Mouse (Mus musculus) intestine, embryonic 14.5 days (tissue): Measurements from ENCODE around the gene Fdxacb1. TPM values are rescaled to one million over a fixed set of nuclear protein-coding genes. Genes with fewer than 3 reads are reported as not detected.

Experiments used
- ATAC-seq: fragments of 200-750 bp; cut with Nextera tagmentation; replicated peaks from 2 replicates; pipeline ENCODE4 v1.8.0; 2017; ENCODE audit warnings: low read depth, moderate number of reproducible peaks, moderate TSS enrichment, moderate library complexity; ENCODE audit not compliant: low FRiP score, low TSS enrichment
- DNase-seq: peaks from one replicate; pipeline ENCODE4 v3.0.0-alpha.2; 2018; ENCODE audit warnings: low spot score
- H3K27ac ChIP-seq: fragments of 300-500 bp; sonication (generic); 2 replicates; pipeline ENCODE4 v1.5.1; 2014; ENCODE audit warnings: low read depth, mild to moderate bottlenecking, control low read depth
- H3K27me3 ChIP-seq: fragments of 300-500 bp; sonication (generic); replicated peaks from 2 replicates; pipeline ENCODE4 v1.6.1; 2014; ENCODE audit warnings: low read length, control low read depth; ENCODE audit not compliant: control insufficient read depth, insufficient read depth
- H3K36me3 ChIP-seq: fragments of 300-500 bp; sonication (generic); 2 replicates; pipeline ENCODE4 v1.6.1; 2014; ENCODE audit warnings: low read length, control low read depth; ENCODE audit not compliant: control insufficient read depth, insufficient read depth
- H3K4me1 ChIP-seq: fragments of 300-500 bp; sonication (generic); replicated peaks from 2 replicates; pipeline ENCODE4 v1.6.1; 2014; ENCODE audit warnings: low read length, control low read depth, mixed read lengths; ENCODE audit not compliant: control insufficient read depth, insufficient read depth
- H3K4me2 ChIP-seq: fragments of 300-500 bp; sonication (generic); 2 replicates; pipeline ENCODE4 v1.6.1; 2014; ENCODE audit warnings: low read length
- H3K4me3 ChIP-seq: fragments of 300-500 bp; sonication (generic); 2 replicates; pipeline ENCODE4 v1.5.1; 2014; ENCODE audit warnings: low read depth, low read length, control low read depth, mixed read lengths
- H3K9ac ChIP-seq: fragments of 300-500 bp; sonication (generic); 2 replicates; pipeline ENCODE4 v1.6.1; 2014; ENCODE audit warnings: mild to moderate bottlenecking, low read length
- H3K9me3 ChIP-seq: fragments of 300-500 bp; sonication (generic); 2 replicates; pipeline ENCODE4 v1.6.1; 2016; ENCODE audit warnings: low read length, control low read depth; ENCODE audit not compliant: control insufficient read depth
- WGBS: fragments of 180-500 bp; shearing (Covaris S2); extraction: QIAGEN DNeasy Blood & Tissue Kit; methylation state at CpG from one replicate; pipeline ENCODE4 v1.1.7; 2014; 5-methylcytosine and 5-hydroxymethylcytosine counted together
- polyA plus RNA-seq: library from polyadenylated mRNA; unstranded; fragments of >200 nt; fragmentation: Nextera tagmentation; extraction: Ambion mirVana; gene quantifications from 2 replicates; pipeline ENCODE4 v1.2.1, GENCODE M21; 2014

Fdxacb1 gene
- polyA plus RNA-seq, 1 experiment from 2014 or later, result 13.5 TPM

DNA sequence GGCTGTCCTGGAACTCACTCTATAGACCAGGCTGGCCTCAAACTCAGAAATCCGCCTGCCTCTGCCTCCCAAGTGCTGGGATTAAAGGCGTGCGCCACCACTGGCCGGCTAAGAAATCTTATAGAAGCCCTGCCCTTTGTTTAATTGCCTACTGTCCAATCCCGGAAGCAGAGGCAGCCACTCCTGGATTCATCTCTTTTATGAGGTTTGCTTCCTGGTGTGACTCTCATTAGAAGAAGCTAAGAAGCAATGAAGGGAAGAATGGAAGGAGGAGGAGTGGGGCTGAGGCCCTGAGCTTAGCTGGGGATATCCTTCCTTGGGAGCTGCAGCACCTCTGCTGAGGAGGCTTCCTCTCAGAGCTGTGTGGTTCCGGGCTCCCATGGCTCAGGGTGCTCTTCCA, 53.6 kb downstream of the Fdxacb1 start:
- H3K4me1 ChIP-seq, result no peaks in the 10 kb centered on the region
- ATAC-seq (no peak), DNase-seq (no peak)
- H3K4me3 ChIP-seq, result no peak overlapping the region
- WGBS, result 89% methylated on average over 6 of the region's 6 CpGs
- H3K4me2 ChIP-seq, result no peak overlapping the region
- H3K36me3 ChIP-seq, result peaks cover 67% of the 10 kb centered on the region
- no peaks in the 10 kb centered on the region for H3K9me3 ChIP-seq
- no peak overlapping the region for H3K9ac ChIP-seq
- no peaks in the 10 kb centered on the region for H3K27me3 ChIP-seq
- no peak overlapping the region for H3K27ac ChIP-seq

- H3K4me2 ChIP-seq, result no peak overlapping the region
- H3K27me3 ChIP-seq, result no peaks in the 10 kb centered on the region
- H3K4me1 ChIP-seq, result no peaks in the 10 kb centered on the region
- H3K9me3 ChIP-seq, result no peaks in the 10 kb centered on the region
- no peak overlapping the region for H3K9ac ChIP-seq
- ATAC-seq (no peak), DNase-seq (no peak)
- WGBS, result 93% methylated on average over 5 of the region's 5 CpGs
- H3K36me3 ChIP-seq, result peaks cover 62% of the 10 kb centered on the region
- no peak overlapping the region for H3K27ac ChIP-seq
- H3K4me3 ChIP-seq, result no peak overlapping the region
Observed at GRCm38 (mm10) chr9:50822216-50822615, 54.2 kb downstream of the Fdxacb1 start.

Other genes starting within 250 kb of the Fdxacb1 start
- gene Pts, start 239.5 kb upstream of the Fdxacb1 start, polyA plus RNA-seq, result 82.3 and 85.6 TPM in 2 replicates
- gene Il18, start 213.4 kb upstream of the Fdxacb1 start, polyA plus RNA-seq, result 13.4 and 13.5 TPM in 2 replicates
- 0.32 and 0.41 TPM in 2 replicates for gene Bco2, start 213.1 kb upstream of the Fdxacb1 start, polyA plus RNA-seq
- not detected in 2 replicates for gene Tex12, start 206.9 kb upstream of the Fdxacb1 start, polyA plus RNA-seq
- gene Sdhd, start 164.4 kb upstream of the Fdxacb1 start, polyA plus RNA-seq, result 407 and 414 TPM in 2 replicates
- gene Timm8b, start 164.3 kb upstream of the Fdxacb1 start, polyA plus RNA-seq, result 297 and 341 TPM in 2 replicates
- gene Pih1d2, start 150.9 kb upstream of the Fdxacb1 start, polyA plus RNA-seq, result 2.3 and 3.8 TPM in 2 replicates
- 20.7 and 24.7 TPM in 2 replicates for gene Nkapd1, start 150.8 kb upstream of the Fdxacb1 start, polyA plus RNA-seq
- gene Dlat, start 108.5 kb upstream of the Fdxacb1 start, polyA plus RNA-seq, result 52.9 and 60.9 TPM in 2 replicates
- 7.7 and 8.6 TPM in 2 replicates for gene Dixdc1, start 28.7 kb upstream of the Fdxacb1 start, polyA plus RNA-seq
- 10.3 and 12.7 TPM in 2 replicates for gene 2310030G06Rik, start 21.7 kb upstream of the Fdxacb1 start, polyA plus RNA-seq
- gene Cryab, start 16.9 kb upstream of the Fdxacb1 start, polyA plus RNA-seq, result 41.5 and 44.4 TPM in 2 replicates
- 2.1 and 4.0 TPM in 2 replicates for gene Hspb2, start 15.9 kb upstream of the Fdxacb1 start, polyA plus RNA-seq
- gene Alg9, start 6.8 kb downstream of the Fdxacb1 start, polyA plus RNA-seq, result 44.6 and 48.7 TPM in 2 replicates
- gene 1110032A03Rik, start 7.3 kb downstream of the Fdxacb1 start, polyA plus RNA-seq, result 31.8 and 32.0 TPM in 2 replicates
- 73.9 and 80.8 TPM in 2 replicates for gene Ppp2r1b, start 77.1 kb downstream of the Fdxacb1 start, polyA plus RNA-seq
- gene Sik2, start 240.8 kb downstream of the Fdxacb1 start, polyA plus RNA-seq, result 16.6 and 16.9 TPM in 2 replicates